Mouse (Mus musculus) retina, adult 2 months (tissue): ENCODE results near the gene Zfp697.
"Not testable (repeated sequence)": the region's sequence is repeated elsewhere in the genome, so short reads cannot be mapped to it uniquely, and the experiment has no call there.

Experiments
- DNase-seq: peaks from one replicate; pipeline ENCODE4 v3.0.0-alpha.2; 2012; ENCODE audit warnings: low read depth, low spot score

Zfp697 gene

GRCm38 (mm10) chr3:98418991-98419785, 36.9 kb downstream of the Zfp697 start:
- no peak for DNase-seq

DNA sequence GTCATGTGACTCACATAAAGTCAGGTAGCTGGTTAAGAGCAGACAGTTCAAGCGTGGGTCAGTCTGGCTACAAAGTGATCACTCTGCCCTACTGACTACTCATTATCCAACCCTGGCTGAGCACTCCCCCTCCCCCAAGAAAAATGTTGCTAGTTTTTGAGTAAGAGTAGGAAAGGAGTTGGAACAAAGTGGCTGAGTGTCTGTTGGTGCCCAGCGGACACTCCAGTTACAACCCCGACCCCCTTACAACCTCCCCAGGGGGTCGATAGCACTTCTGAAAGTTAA, 37.5 kb downstream of the Zfp697 start:
- DNase-seq: no peak

- no peak for DNase-seq
Observed at GRCm38 (mm10) chr3:98422926-98423325, 40.7 kb downstream of the Zfp697 start.

DNA sequence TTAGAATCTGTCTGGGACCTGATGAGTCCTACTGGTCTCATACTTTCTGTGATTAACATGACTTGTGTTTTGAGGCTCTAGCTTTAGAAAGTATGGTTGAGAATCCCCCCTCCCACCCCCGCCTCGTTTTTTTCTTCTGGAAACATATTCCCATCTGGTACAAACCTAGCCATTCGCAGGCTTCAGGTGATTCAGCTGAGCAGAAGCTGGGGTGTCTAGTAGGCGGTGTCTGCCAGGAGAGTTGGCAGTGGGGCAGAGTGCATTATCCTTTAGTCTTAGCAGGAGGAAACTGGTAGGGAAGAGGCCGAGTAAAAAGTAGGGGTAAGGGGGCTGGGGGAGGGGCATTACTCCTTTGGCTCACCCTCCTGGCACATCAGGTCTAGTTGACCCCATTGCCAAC, 44.5 kb downstream of the Zfp697 start:
- no peak for DNase-seq

- no peak for DNase-seq
Observed at GRCm38 (mm10) chr3:98427260-98427599, 45.0 kb downstream of the Zfp697 start.

GRCm38 (mm10) chr3:98427600-98428448, 45.6 kb downstream of the Zfp697 start:
- no peak for DNase-seq

GRCm38 (mm10) chr3:98428449-98428775, 46.2 kb downstream of the Zfp697 start:
- DNase-seq: no peak

- DNase-seq: no peak
Observed at GRCm38 (mm10) chr3:98428928-98429525, 46.8 kb downstream of the Zfp697 start.

DNA sequence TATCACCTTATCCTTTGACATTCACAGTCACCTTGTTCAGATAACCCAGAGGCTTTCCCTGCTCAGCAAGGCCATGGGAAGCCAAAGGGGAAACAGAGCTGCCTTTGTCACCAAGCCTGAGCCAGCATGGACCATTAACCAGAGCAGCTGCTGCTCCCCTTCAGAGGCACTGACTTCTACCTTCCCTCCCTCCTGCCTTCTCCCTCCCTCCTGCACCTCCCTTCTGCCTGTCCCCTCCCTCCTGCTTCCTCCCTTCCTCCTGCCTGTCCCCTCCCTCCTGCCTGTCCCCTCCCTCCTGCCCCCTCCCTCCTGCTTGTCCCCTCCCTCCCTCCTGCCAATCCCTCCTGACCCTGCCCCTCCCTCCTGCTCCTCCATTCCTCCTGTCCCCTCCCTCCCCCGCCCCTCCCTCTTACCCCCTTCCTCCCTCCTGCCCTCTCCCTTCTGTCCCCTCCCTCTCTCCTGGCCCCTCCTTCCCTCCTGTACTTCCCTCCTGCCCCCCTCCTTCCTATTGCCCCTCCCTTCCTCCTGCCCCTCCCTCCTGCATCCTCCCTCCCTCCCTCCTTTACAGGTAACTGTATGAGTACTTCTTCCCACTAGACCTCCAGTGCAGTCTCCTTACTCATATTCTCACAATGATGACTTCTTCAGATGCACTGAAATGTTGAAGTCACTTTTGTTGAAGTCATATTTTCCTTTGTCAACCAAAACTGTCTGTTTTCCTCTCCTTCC, 52.0 kb downstream of the Zfp697 start:
- DNase-seq: no peak

DNA sequence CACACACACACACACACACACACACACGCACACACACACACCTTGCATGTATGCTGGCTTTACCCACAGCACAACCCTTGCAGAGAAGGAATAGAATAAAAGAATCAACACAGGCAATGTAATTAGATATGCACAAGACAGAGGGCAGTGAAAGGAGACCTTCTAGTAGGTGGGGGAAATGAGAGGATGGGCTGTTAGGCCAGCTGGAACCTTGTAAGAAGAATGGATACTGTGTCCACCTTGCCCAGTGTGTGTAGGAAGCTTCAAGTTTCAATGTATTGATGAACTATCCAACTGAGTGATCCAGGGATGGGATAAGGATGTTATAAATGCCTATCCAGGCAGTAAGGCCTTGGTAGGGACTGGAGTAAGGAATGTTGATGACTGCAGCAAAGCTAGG, 52.8 kb downstream of the Zfp697 start:
- DNase-seq: no peak

DNA sequence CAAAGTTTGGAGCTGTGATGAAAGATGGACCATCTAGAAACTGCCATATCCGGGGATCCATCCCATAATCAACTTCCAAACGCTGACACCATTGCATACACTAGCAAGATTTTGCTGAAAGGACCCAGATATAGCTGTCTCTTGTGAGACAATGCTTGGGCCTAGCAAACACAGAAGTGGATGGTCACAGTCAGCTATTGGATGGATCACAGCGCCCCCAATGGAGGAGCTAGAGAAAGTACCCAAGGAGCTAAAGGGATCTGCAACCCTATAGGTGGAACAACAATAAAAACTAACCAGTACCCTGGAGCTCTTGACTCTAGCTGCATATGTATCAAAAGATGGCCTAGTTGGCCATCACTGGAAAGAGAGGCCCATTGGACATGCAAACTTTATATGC, 60.0 kb downstream of the Zfp697 start:
- DNase-seq: not testable (repeated sequence)

DNA sequence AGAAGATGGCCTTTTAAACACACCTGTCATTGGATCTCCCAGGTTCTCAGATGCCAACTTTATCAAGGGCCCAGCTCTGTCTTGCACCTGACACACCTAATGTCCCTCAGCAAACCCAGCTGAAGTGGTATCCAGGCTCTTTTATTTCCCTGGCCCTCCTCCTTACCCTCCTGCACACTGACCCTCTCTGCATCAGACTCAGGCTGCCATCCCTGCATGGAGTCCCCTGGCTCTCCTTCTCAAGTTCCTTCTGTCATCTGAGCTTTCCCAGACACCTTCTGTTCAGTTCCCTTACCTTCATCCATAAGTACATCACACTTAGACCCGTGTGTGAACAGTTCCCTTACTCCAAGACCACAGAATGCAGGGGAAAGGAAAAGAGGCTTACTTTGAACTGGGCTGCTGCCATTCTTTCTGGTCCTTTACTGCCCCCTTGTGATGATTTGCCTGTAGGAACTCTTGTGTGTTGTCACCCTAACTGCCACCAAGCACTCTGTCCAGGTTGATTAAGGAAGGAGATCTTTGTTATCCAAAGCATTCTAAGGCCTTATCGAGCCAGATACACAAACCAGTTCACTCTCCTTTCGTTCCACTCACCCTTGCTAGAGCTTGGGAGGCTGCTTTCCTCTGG, 61.0 kb downstream of the Zfp697 start:
- DNase-seq: not testable (repeated sequence)

DNA sequence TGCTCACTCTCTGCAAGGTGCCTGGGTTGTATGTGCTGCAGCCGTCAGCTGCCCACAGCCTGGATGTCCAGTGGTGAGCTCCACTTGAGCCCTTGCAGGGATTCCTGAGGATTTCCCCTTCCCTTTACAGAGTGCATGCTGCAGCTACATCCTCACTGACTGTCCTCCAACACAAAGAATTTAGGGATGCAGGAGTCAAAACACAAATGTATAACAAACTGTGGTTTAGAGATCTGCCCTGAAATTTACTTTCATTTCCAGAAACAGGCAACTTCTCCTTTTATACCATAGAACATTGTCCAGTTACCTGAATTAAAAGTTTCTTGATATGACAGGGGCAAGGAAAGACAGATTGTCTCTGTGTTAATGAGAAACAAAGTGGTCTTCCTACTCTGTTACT, 61.7 kb downstream of the Zfp697 start:
- not testable (repeated sequence) for DNase-seq

DNA sequence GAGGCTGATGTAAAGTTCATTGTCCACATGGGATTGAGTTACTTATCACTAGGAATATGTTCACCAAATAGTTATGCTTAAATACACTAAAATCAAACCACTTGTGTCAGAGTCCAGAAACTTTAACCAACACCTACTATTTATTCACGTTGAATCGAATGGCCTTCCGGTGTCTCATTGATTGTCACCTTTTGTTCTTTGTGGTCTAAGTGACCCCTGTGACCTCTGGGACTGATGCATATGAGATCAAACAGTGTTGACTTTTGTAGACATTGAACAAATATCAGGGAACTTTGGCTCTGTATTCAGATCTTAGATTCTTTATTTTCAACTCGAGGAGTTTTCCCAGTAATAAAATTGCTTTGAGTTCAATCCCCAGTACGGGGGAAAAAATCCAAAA, 71.5 kb downstream of the Zfp697 start:
- not testable (repeated sequence) for DNase-seq

- not testable (repeated sequence) for DNase-seq
Observed at GRCm38 (mm10) chr3:98457026-98457425, 74.8 kb downstream of the Zfp697 start, which contains the start of gene Gm4450. TSS of gene Gm4450 (minus strand) at chr3:98457126.

DNA sequence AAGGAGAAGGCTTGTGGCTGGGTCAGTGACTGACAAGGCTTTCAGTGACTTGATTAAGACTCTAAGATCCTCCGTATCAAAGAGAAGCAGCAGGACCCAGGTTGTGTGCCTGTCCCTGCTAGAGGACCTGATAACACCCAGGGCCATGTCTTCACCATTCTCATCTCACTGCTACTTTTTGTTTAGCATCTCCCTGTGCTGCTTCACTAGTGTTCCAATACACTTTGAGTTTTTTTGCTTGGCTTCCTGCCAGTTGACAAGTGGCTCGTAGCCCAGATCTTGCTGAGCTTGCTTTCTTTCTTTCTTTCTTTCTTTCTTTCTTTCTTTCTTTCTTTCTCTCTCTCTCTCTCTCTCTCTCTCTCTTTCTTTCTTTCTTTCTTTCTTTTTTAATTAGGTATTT, 87.1 kb downstream of the Zfp697 start:
- not testable (repeated sequence) for DNase-seq

GRCm38 (mm10) chr3:98471057-98471456, 88.8 kb downstream of the Zfp697 start:
- DNase-seq: not testable (repeated sequence)

DNA sequence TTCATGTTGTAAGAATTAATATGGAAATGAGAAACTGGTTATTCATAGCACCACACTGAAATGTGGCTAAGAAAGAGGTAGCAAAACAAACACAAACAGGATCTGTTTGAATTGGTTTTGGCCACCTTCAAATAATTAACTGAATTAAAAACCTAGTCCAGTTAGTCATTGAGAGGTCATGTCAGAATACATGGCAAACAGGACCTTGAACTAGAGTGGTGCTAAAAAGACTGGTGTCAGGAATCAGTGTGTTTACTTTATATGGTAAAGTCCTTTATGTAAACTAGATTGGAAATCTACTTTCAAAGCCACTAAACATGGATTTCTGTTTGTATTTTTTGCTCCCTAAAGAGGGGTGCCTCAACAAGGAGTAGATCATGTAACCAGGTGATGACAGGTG, 89.2 kb downstream of the Zfp697 start:
- not testable (repeated sequence) for DNase-seq

DNA sequence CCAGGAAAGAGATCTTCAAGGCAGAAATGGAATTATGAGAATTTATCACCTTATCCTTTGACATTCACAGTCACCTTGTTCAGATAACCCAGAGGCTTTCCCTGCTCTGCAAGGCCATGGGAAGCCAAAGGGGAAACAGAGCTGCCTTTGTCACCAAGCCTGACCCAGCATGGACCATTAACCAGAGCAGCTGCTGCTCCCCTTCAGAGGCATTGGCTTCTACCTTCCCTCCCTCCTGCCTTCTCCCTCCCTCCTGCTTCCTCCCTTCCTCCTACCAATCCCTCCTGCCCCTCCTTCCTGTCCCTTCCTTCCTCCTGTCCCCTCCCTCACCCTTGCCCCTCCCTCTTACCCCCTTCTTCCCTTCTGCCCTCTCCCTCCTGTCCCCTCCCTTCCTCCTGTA, 111.9 kb downstream of the Zfp697 start:
- DNase-seq: not testable (repeated sequence)

DNA sequence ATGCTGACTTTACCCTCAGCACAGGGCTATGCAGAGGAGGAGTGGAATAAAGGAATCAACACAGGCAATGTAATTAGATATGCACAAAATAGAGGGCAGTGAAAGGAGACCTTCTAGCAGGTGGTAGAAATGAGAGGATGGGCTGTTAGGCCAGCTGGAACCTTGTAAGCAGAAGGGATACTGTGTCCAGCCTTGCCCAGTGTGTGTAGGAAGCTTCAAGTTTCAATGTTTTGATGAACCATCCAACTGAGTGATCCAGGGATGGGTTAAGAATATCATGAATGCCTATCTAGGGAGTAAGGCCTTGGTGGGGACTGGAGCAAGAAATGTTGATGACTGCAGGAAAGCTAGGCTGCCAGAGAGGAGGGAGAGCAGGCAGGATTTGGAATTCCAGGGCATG, 112.8 kb downstream of the Zfp697 start:
- not testable (repeated sequence) for DNase-seq

DNA sequence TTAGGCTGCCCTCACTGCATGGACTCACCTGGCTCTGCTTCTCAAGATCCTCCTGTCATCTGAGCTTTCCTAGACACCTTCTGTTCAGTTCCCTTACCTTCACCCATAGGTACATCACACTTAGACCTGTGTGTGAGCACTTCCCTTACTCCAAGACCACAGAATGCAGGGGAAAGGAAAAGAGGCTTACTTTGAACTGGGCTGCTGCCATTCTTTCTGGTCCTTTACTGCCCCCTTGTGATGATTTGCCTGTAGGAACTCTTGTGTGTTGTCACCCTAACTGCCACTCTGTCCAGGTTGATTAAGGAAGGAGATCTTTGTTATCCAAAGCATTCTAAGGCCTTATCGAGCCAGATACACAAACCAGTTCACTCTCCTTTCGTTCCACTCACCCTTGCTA, 114.5 kb downstream of the Zfp697 start:
- DNase-seq: not testable (repeated sequence)

DNA sequence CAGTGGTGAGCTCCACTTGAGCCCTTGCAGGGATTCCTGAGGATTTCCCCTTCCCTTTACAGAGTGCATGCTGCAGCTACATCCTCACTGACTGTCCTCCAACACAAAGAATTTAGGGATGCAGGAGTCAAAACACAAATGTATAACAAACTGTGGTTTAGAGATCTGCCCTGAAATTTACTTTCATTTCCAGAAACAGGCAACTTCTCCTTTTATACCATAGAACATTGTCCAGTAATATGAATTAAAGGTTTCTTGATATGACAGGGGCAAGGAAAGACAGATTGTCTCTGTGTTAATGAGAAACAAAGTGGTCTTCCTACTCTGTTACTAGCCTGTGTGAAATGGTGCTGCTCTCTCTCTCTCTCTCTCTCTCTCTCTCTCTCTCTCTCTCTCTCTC, 115.1 kb downstream of the Zfp697 start:
- not testable (repeated sequence) for DNase-seq
